Mouse (Mus musculus) heart, adult 8-10 months (tissue): Measurements from ENCODE around the gene Ergic1. TPM values are rescaled to one million over a fixed set of nuclear protein-coding genes. Genes with fewer than 3 reads are reported as not detected.

Source experiments
- DNase-seq: peaks from one replicate; pipeline ENCODE4 v3.0.0; 2022; ENCODE audit warnings: low spot score
- total RNA-seq, 4 experiments: library from RNA; stranded (reverse); gene quantifications; 2 replicates each; pipeline ENCODE4 v1.2.4; 2022

Gene Ergic1
- total RNA-seq, 4 experiments from 2014 or later, result 52.7 to 57.9 (median 55.4) TPM

DNA sequence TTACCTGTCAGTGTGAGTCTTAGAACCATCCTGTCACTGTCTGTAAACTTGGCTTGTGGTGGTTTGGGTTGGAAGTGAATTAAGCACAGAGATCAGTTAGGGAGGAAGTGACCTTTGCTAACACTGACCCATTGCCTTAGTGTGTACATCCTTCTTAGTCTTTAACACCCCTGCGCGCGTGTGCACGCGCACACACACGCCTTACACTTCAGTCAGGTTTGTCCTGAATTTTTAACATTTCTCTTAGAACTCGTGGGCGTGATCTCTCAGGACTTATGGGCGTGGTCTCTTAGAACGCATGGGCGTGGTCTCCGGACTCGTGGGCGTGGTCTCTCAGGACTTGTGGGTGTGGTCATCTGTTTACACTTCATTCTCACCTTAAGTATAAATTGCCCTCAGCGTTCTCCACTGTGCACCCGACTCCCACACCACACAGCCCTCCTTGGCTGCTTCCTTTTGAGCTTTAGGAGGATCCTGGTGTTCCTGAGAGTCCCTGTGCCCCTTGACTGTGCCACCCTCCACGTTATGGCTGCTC lies 39.7 kb downstream of the Ergic1 start:
- no peak for DNase-seq

DNA sequence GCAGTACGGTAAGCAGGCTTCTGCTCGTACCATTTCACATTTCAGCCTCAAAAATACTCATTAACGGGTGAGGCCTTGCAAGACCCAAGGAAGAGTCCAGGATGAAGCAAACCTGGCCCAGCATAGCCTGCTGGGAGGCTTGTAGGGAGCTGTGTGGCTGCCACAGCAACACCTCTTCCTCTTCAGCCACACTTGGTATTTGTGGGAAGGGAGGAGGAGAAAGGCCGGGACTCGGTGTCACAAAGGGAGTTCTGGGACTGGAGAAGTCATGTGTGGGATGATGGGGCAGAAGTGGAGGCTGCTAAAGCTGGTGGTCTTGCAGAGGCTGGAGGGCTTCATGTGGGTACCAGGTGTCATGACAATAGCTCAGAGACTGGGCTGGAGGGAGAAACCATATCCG lies 40.2 kb downstream of the Ergic1 start:
- no peak for DNase-seq

DNA sequence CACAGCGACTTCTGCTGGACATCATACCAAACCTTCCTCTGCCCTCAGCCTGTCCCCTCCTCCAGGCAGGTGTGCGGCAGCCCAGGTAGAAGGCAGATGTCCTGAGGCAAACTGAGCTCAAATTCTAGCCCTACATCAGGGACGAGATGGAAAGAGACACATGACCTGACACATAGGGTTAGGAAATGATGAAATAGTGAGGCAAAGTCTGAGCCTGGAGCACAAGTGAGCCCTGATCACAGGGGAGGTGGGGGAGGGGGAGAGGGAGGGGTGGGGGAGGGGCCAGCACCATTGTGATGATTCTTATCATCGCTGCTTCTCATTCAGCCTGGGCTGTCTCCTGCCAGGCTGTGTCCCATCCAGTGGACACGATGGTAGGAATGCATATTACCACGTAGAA lies 40.6 kb downstream of the Ergic1 start:
- DNase-seq, result no peak

DNA sequence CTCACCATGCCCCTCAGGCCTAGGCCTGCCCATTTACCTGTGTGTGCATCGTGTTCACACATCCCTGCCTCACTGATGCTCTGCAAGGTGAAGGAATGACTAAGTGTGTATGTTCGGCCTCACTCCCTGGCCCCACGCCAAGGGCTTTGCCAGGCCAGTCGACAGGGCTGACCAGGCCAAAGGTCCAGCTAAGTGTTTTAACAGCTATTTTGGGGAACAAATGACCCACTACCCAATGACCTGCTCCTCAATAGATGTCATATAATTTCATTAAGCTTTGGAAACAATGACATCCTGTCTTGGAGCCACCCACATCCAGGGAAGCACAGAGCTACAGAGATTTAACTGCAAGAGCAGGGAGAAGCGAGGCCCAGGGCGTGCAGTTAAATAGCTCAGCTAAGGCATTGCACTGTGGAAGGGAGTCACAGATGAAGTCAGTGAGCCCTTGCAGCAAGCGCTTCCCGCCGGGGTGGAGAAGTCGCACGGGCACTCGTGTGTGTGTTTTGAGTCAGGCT lies 41.1 kb downstream of the Ergic1 start:
- peak; percentile 75 for DNase-seq

DNA sequence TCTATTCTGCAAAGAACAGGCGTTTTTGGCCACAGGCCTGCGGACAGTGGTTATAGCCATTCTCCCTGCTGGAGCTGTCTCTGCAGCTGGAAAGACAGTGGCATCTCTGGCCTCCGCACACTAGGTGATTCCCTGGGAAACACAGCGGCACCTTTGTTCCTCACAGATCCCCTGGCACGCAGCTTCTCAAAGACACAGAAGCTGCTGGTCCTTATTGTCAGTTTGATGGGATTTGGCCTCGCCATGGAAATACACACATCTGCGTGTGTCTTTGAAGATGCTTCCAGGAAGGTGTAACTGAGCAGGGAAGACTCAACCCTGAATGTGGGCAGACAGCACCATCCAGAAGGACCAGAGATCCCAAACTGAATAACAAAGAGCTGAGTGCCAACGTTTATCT lies 42.0 kb downstream of the Ergic1 start:
- DNase-seq, result no peak

DNA sequence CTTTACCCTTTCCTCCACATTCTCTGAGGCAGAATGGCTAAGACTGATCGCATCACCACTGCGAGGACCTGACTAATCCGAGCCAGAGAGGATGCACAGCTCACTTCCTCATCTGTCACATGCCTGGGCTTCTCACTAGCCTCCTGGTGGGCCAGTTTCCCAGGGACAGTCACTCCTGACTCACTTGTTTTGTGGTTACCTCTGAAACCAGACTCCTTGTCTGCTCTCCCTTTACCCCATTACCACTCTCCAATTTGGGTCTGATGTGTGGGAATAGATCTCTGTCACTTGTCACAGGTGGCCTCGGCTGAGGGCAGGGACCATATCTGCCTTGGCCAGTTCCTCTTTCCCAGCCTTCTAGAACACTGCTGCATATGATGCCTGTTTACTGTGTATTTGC lies 44.3 kb downstream of the Ergic1 start:
- DNase-seq, result no peak

DNA sequence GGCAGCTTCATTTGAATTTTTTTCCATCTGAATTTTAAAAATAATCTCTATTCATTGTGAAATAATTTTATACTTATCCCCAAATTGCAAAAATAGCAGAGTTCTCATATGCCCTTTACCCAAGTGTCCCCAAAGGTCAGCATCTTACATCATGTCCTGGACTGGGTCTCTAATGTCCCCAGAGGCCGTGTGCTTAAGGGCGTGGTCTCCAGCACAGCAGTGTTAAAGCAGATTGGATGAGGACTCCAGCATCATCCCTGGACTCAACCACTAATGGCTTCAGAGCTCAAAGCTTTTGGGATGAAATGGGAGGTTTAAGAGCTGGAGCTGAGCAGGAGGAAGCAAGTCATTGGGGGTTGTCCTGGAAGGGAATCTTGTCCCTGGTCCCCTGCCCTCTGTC lies 45.2 kb downstream of the Ergic1 start:
- DNase-seq, result peak; percentile 69

DNA sequence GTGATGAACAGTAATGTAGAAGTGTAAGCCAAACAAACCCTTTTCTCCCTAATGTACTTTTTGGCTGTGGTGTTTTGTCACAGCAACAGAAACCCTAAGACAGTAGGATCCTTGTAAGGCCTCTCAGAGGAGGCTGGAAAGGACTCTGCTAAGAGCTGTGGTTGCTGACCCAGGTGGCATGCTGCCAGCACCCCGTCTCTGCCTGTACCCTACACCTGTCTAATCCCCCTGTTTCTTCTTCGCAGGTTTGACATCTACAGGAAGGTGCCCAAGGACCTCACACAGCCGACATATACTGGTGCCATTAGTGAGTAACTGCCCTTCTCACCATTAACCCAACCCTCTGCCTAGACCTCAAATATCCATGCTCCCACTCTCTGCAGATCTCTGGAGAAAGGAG lies 47.1 kb downstream of the Ergic1 start:
- DNase-seq, result no peak

DNA sequence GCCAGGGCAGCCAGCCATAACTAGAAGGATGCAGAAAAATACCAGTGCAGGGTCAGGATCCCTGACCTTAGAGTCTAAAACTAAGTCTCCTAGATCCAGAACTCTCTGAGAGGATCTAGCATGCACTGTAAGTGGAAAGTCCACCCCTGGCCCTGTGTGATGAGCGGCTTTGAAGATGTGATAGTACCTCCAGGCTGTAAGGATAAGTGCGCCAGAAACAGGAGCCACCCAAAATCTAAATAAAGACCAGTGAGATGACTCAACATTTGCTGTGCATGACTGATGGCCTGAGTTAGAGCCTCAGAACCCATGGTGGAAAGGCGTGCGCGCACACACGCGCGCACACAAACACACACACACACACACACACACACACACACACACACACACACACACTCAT lies 47.6 kb downstream of the Ergic1 start:
- DNase-seq, result no peak

DNA sequence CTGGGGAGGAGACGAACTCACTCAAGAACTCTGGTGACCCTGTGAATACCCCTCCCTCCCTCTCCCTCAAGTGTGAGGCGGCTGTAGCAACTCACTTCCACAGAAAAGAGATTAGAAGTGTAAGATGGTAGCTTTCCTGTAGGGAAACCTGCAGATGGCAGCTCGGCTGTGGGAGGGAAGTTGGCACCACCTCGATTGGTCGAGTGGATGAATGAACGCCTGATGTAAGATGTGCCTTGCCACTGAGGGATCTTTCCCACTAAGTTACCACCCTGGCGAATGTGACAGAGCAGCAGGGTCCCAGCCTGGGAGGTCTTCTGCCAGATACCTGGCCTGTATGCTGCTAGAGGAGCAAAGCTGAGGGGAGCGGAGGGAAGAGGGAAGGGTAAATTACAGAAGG lies 48.5 kb downstream of the Ergic1 start:
- DNase-seq, result no peak

DNA sequence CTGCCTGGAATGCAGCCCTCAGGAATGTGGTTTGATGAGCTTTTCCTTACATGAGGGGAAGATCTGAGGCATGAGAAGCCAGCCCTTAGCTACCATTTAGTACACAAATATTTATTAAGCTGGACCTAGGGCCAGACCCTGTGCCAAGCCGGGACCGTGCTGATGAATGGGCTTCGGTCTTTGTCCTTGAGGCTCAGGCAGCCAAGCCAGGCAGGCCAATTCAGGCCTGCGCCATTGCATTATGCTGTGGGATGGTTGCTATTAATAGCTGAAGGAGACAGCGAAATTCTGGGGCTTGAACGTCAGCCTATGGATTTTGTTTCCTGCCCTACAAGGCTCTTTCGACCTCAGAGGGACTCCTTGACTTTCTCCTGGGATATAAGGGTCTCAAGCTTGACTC lies 50.0 kb downstream of the Ergic1 start:
- DNase-seq, result no peak

DNA sequence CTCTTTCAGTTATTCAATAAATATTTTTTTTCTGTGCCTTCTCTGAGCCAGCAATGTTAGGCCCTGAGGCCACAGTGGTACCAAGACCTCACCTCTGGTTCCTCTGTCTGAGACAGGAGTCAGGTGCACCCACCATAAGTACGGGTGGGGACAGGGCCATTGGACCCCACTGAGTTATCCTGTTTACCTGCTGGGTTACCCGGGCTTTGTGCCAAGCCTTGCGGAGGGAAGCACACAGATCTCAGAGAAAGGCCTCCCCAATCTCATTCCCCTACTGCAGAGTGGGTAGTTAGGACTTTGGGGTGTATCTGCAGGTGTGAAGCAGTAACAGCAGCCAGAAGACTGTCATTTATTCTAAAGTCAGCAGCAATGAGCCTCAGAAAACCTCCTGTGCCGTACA lies 50.6 kb downstream of the Ergic1 start:
- no peak for DNase-seq

DNA sequence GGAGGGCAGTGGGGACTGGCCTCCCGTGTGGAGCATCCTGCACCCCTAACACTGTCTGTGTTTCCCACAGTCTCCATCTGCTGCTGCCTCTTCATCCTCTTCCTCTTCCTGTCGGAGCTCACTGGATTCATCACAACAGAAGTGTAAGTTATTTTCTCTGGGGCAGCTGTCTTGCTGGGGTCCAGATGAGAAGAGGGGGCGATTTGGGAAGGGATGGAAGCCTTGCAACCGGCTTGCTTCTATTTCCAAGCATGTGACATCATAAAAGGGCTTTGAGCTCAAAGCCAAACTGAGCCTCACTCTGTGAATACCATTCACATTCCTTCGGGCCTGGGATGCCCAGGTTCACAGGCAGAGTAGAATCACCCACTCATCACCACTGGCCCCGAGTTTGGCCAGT lies 53.0 kb downstream of the Ergic1 start:
- DNase-seq, result no peak

DNA sequence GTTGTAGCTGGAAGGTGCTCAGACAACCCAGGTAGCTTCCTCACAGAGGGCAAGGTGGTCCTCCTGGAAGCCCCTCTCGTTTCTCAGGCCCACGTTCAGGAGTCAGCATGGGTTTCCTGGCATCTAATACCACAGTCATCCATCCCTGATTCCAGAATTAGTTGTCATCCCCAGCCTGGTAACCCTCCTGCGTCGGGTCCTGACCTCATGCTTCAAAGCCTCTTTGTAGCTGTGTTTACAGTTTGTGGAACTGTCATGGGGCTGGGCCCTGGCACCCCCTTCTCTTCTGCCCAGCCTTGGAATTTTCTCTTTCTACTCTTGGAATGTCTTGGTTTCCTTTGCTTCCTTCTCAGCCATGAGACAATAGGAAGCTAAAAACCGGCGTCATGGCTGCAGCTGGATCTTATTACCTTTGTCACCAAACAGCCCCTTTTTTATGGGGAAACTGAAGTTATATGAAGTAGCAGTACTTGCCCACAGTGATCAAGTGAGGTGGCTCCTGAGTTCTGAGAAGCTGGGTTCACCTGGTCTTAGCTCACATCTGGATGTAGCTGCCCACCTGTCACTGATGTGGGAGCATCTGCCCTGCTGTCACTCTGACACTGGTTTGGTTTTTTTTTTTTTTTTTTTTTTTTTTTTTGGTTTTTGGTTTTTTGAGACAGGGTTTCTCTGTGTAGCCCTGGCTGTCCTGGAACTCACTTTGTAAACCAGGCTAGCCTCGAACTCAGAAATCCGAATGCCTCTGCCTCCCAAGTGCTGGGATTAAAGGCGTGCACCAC lies 53.6 kb downstream of the Ergic1 start:
- no peak for DNase-seq

DNA sequence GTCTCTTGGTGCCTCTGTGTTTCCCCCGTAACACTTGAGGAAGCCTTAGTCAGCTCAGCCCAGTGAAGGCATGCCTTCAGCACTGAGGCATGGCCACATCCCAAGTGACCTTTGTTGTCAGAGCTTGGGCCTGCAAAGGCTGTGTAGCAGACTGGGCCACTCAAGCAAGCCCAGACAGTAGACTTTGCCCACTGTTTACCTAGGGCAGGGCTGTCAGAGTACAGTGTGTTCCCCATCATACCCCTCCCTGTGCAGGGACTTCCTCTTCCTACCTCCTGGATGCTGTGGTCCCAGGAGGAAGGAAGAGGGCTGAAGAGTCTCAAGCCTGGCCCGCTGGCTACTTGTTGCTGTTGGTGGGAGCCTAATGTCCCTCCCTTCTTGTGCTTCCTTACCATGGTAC lies 55.4 kb downstream of the Ergic1 start:
- peak; percentile 81 for DNase-seq

DNA sequence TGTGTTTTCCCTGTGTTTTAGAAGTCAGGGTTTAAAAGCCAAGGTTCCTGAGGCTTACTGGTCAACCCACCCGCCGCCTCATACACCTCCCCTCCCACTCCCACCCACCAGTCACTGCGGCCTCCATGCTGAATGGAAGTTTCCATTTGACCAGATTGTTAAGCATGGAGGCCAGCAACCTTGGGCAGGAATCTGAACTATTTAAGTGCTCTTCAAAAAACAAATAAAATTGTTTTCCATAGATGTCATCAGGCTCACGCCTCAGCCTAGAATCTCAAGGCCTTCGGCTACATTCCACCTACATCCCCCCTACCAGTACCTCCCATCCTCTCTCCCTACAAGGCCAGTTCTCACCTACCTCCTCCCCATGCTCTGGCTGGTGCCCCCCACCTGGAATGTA lies 57.2 kb downstream of the Ergic1 start:
- no peak for DNase-seq

DNA sequence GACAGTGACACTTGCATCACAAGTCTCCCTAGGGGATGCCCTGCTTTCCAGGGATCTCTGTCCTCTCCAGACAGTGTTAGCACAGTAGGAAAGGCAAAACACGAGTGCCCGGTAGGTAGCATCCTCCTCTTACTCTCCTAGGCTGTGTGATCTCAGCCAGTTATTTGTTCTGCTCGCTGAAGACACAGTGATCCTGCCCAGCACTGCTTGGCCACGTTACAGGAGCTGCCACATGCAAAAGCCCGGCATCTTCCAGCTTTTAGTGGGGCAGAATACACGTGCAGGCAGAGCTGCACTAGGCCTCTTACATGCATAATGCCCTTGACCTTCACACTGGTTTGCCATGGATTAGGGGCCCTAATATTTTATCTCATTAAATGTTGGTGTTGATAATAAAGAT lies 58.3 kb downstream of the Ergic1 start:
- DNase-seq, result no peak

DNA sequence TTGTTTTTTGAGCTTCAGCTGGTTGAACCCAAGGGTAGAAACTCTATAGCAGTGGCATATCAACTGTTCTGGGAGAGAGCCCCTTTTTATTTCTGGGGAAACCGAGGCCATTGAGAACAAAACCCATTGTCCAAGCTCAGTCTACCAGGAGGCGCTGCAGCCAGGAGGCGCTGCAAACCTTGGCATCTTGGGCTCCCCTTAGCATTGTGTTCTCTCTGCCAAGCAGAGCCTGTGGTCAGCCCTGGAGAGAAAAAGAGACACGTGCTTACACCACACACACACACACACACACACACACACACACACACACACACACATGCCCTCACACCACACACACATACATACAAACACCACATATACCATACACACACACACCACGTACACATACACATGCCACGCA lies 59.0 kb downstream of the Ergic1 start:
- DNase-seq, result no peak

DNA sequence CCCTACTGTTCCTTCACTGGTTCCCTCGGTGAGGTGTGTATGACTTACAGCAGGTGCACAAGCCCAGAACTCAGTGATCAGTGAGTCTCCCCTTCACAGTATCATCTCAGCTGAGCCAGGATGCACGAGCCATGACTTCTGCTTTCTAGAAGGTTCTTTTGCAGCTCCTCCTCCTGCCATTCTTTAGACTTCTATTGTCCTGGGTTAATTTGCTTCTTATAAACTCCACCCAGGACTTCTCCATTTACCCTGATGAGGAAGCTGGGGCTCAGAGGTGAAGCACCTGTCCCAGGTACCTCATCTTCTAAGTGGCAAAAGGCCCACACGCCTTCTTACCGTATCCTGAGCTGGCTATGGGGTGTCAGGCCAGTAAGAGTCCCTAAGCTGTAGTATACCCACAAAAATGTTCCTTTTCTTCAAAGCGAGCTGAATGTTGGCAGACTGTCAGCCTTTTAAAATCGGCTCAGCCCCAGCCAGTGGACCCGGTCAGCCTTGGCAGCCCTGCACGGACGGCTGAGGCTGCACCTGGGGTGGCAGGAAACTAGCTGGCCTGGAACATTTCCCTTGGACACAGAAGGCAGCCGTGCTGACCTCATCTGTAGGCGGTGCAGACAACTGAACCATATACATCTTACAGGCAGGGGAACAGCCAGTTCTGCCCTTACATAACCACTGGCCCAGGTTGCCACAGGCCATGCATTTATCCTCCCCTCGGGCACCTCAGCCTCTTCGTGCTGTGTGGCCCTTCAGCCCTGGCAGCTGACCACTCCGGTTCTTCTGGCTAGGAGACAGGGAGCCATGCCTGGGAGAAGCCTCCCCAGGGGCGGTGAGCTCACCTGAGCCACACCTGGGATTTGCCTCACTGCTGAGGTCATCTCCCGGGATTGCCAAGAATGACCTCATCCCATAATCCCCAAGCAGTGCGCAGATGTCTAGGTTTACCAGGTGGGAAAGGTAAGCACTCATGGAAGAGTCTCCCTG lies 59.8 kb downstream of the Ergic1 start:
- DNase-seq, result peak; percentile 84

DNA sequence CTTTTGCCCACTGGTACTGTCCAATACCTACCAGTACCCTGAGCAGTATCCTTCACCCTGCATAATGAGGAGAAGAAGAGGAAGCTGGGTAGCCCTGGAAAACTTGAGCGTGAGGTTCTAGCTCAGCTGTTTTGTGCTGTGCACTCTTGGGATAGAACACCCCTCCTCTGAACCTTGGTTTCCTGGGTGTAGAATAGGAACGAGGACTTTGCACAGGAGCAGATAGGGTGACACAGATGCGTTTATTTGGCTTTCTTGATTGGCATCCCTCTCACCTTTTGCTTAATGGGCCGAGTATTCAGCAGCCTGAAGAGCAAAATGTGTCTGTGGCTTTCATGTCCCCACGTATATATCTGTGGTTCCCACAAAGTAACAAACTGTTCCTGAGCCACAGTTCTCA lies 60.6 kb downstream of the Ergic1 start:
- DNase-seq, result no peak

DNA sequence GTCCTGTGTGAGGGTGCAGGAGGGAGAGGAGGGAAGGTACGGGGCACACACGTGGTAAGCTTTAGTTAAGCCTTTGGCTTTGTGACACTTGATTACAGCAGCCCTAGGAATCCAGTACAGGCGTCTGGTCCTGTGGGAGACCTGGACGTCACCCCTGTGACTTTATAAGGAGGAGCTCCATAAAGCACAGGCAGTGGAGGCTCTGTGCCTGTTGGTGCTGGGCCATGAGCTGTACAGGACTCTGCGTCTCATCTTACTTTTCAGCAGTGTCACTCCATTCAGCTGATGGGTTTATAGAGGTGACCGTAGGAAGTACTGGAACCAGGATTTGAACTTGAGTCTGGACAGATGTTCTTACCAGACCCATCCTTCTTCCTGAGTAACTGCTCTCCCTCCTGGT lies 62.7 kb downstream of the Ergic1 start:
- no peak for DNase-seq

DNA sequence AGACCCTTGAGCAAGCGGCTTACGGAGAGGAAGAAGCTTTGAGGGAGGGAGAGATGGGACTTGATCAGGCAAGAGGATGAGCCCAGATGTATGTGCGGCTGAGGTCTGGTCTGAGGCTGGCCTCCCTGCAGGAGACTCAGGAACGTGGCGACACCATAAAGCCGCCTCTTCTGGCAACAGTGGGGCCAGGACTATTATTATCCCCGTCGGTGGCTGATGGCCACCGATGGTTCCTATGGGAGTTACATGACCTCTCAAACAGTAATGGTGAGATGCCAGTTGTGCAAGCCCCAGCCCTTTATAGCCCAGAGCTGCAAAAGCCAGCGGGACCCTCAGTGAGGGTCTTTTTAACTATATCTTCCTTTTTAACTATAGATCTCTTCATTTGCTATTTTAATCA lies 63.7 kb downstream of the Ergic1 start:
- no peak for DNase-seq
